Mouse (Mus musculus): ENCODE measurements around the gene Tagln. TPM values are rescaled to one million over a fixed set of nuclear protein-coding genes. Genes with fewer than 3 reads are reported as not detected.

Gene Tagln
- 196 and 1,166 TPM in 2 replicates for polyA plus RNA-seq (2012; rRNA removed; ENCODE audit: low replicate concordance)

DNA sequence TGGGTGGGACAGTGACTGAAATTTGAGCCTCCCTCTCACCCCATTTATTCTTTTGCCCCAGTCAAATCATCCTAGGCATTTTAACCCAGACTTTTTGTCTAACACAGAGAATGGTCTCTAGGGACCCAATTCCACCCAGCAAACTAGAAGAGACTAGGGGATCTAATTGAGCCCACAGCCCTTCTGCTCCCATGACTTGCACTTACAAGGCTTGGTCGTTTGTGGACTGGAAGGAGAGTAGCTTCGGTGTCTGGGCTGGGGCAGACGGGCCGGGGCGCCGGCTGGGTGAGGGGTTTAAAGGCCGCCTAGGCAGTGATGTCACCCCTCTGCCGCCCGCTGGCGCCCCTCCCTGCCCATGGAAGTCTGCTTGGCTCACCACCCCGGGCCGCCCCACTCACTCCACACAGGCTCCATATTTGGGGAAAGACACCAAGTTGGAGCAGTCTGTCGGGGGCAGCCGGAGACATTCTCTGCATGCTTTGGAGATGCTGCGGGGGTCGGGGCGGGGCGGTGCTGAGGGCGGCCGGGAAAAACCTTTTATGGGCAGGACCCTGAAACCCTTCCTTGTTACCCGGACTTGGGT is at the start of gene Tagln:
Gene Tagln, minus strand, starts transcription at position 431 of the 583 bp plus-strand sequence.

DNA sequence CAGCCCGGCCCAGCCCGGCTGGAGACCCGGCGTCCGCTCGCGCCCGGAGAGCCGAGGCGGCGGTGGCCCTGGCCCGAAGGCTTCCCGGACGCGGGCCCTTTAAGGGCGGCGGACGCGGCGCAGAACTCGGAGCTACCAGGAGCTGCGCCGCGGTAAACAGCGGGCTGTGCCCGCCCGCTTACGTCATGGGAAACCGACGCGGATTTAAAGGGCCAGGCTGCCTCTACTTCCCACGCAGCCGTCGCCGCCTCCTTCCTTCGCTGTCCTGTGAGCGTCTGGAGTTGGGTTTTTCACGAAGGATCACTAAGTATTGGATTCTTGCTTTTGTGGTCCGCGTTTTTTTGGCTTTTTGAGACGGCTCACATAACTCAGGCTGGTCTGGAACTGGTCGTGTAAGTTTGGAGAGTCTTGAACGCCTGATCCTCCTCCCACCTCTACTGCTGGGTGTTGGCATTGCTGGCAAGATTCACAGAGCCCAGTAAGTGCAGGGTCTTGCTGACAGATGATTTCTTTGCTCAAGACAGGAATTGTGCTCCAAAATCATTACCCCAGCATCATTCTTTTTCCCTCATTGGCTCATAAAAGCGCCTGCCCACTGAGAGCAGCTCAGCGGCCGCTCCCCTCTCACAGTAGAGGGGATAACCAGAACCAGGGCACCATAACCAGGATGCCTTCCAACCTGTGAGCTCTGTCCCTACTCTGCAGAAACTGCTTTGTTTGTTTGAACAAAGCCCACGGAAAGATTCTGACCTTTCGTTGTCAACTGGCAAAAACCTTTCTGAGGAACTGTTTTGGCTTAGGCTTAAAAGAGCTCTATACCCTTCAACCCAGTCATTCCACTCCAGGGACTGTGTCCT is 19.5 kb upstream of the Tagln start, which contains the start of gene Sidt2:
Gene Sidt2, minus strand, starts transcription at position 152 of the 857 bp plus-strand sequence.

DNA sequence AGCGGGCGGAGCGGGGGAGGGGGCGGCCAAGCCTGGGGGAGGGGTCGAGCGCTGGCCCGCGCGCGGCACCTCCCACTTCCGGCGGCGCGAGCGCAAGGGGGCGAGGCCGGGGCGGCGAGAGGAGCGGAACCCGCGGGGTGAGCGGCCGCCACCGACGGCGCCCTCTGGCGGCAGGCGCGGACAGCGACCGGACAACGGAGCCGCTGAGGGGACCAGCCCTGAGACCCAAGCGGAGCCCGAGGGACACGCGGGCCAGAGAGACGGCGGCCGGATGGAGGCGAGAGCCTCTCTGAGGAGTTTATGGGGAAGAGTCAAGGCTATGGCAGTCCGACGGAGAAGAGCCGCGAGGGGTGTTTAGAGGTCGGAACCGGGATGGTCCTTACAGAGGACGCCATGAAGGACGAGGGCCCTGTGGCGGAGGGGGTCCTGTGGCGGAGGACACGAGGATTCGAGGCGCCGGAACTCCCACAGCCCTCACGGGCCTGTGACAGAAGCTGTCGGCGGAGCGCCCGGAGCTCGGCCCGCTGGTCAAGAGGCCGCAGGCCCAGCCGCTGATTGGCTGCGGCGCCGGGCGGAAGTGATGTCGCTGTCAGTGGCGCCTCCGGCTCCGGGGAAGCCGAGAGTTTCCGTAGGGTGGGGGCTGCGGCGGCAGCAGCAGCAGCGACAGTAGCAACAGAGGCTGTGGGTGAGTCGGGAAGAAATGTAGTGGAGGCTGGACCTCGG is 29.3 kb downstream of the Tagln start, which contains the start of the genes Pcsk7 and Rnf214:
Gene Pcsk7, plus strand, starts transcription at position 143 of the 723 bp plus-strand sequence.
Gene Rnf214, minus strand, starts transcription at position 557 of the 723 bp plus-strand sequence.

Other genes starting within 250 kb of the Tagln start
- 14.6 and 21.1 TPM in 2 replicates for gene Cep164, start 107.4 kb downstream of the Tagln start, polyA plus RNA-seq (2012; rRNA removed; ENCODE audit: low replicate concordance)
- 30.5 and 56.5 TPM in 2 replicates for gene Bace1, start 97.5 kb downstream of the Tagln start, polyA plus RNA-seq (2012; rRNA removed; ENCODE audit: low replicate concordance)
- 32.5 and 46.6 TPM in 2 replicates for gene Pcsk7, start 29.6 kb downstream of the Tagln start, polyA plus RNA-seq (2012; rRNA removed; ENCODE audit: low replicate concordance)
- gene Rnf214, start 29.1 kb downstream of the Tagln start, polyA plus RNA-seq (2012; rRNA removed; ENCODE audit: low replicate concordance): 16.6 and 21.5 TPM in 2 replicates
- 496 and 1,099 TPM in 2 replicates for gene Sidt2, start 19.2 kb upstream of the Tagln start, polyA plus RNA-seq (2012; rRNA removed; ENCODE audit: low replicate concordance)
- gene Pafah1b2, start 76.6 kb upstream of the Tagln start, polyA plus RNA-seq (2012; rRNA removed; ENCODE audit: low replicate concordance): 25.0 and 28.5 TPM in 2 replicates
- 17.9 and 25.2 TPM in 2 replicates for gene Sik3, start 76.8 kb upstream of the Tagln start, polyA plus RNA-seq (2012; rRNA removed; ENCODE audit: low replicate concordance)

Measured in subcutaneous adipose tissue, adult 2 months (tissue).